Mouse (Mus musculus) kidney, embryonic 16.5 days (tissue): ENCODE results near the gene Mlst8. TPM values are rescaled to one million over a fixed set of nuclear protein-coding genes. Genes with fewer than 3 reads are reported as not detected.

ENCODE experiments used
- ATAC-seq: fragments of 200-750 bp; cut with Nextera tagmentation; 2 replicates; pipeline ENCODE4 v1.8.0; 2017; ENCODE audit warnings: moderate TSS enrichment; ENCODE audit not compliant: low FRiP score, low TSS enrichment
- H3K27ac ChIP-seq: fragments of 300-500 bp; sonication (generic); 2 replicates; pipeline ENCODE4 v1.5.1; 2014; ENCODE audit warnings: low read length
- H3K27me3 ChIP-seq: fragments of 300-500 bp; sonication (generic); 2 replicates; pipeline ENCODE4 v1.6.1; 2014; ENCODE audit warnings: low read length, control low read depth, mixed read lengths; ENCODE audit not compliant: insufficient read depth
- H3K36me3 ChIP-seq: fragments of 300-500 bp; sonication (generic); 2 replicates; pipeline ENCODE4 v1.6.1; 2014; ENCODE audit warnings: low read length, control low read depth, mixed read lengths; ENCODE audit not compliant: insufficient read depth
- H3K4me1 ChIP-seq: fragments of 300-500 bp; sonication (generic); 2 replicates; pipeline ENCODE4 v1.6.1; 2014; ENCODE audit warnings: low read length, control low read depth, mixed read lengths; ENCODE audit not compliant: insufficient read depth
- H3K4me2 ChIP-seq: fragments of 300-500 bp; sonication (generic); replicated peaks from 2 replicates; pipeline ENCODE4 v1.6.1; 2014; ENCODE audit warnings: low read depth, low read length
- H3K4me3 ChIP-seq: fragments of 300-500 bp; sonication (generic); 2 replicates; pipeline ENCODE4 v1.5.1; 2014; ENCODE audit warnings: mild to moderate bottlenecking, low read length
- H3K9ac ChIP-seq: fragments of 300-500 bp; sonication (generic); replicated peaks from 2 replicates; pipeline ENCODE4 v1.6.1; 2014; ENCODE audit warnings: low read length
- H3K9me3 ChIP-seq: fragments of 300-500 bp; sonication (generic); 2 replicates; pipeline ENCODE4 v1.6.1; 2016; ENCODE audit warnings: low read length, control low read depth
- WGBS: fragments of 180-500 bp; shearing (Covaris S2); extraction: QIAGEN DNeasy Blood & Tissue Kit; methylation state at CpG from one replicate; pipeline ENCODE4 v1.1.7; 2014; 5-methylcytosine and 5-hydroxymethylcytosine counted together
- polyA plus RNA-seq: library from polyadenylated mRNA; unstranded; fragments of >200 nt; fragmentation: Nextera tagmentation; extraction: Ambion mirVana; gene quantifications from 2 replicates; pipeline ENCODE4 v1.2.1, GENCODE M21; 2015

Gene Mlst8
- polyA plus RNA-seq, 1 experiment from 2014 or later, result 39.3 TPM

- peaks cover 24% of the 10 kb centered on the region for H3K27me3 ChIP-seq
- no peaks in the 10 kb centered on the region for H3K36me3 ChIP-seq
- no peak overlapping the region for H3K4me2 ChIP-seq
- H3K9ac ChIP-seq, result no peak overlapping the region
- H3K4me3 ChIP-seq, result no peak overlapping the region
- 70% methylated on average over 4 of the region's 4 CpGs for WGBS
- ATAC-seq, result no peak
- H3K9me3 ChIP-seq, result no peaks in the 10 kb centered on the region
- peaks cover 8% of the 10 kb centered on the region for H3K4me1 ChIP-seq
- H3K27ac ChIP-seq, result no peak overlapping the region
Observed at GRCm38 (mm10) chr17:24490399-24490798, 11.5 kb upstream of the Mlst8 start.

- Histone ChIP-seq H3K36me3 (no peaks in the 10 kb centered on the region), H3K4me3 (peak overlapping the region; percentile 71), H3K27ac (no peak overlapping the region), H3K9ac (peak overlapping the region; percentile 80), H3K4me1 (peaks cover 8% of the 10 kb centered on the region), H3K27me3 (peaks cover 24% of the 10 kb centered on the region), H3K4me2 (peak overlapping the region; percentile 98), H3K9me3 (no peaks in the 10 kb centered on the region)
- 0 out of 2 replicates have a peak, but pooled peaks have one; percentile 7 for ATAC-seq
- 19% methylated on average over 19 of the region's 19 CpGs for WGBS
Observed at GRCm38 (mm10) chr17:24489265-24490030, 10.6 kb upstream of the Mlst8 start.

- Histone ChIP-seq H3K27me3 (peaks cover 24% of the 10 kb centered on the region), H3K27ac (no peak overlapping the region), H3K4me1 (peaks cover 8% of the 10 kb centered on the region), H3K9ac (peak overlapping the region; percentile 80), H3K9me3 (no peaks in the 10 kb centered on the region), H3K4me2 (peak overlapping the region; percentile 98), H3K36me3 (no peaks in the 10 kb centered on the region), H3K4me3 (peak overlapping the region; percentile 71)
- peak; percentile 74 for ATAC-seq
- WGBS, result under 1% methylated on average over 61 of the region's 81 CpGs
Observed at GRCm38 (mm10) chr17:24488662-24489264, 9.9 kb upstream of the Mlst8 start.

GRCm38 (mm10) chr17:24488186-24488661 is 9.3 kb upstream of the Mlst8 start, which contains the start of gene Caskin1:
Gene Caskin1 (plus strand): TSS chr17:24488601.
- Histone ChIP-seq H3K9ac (peak within 1 kb of the TSS; percentile 80), H3K36me3 (no peaks in the 10 kb centered on the region), H3K4me2 (peak within 1 kb of the TSS; percentile 98), H3K9me3 (no peaks in the 10 kb centered on the region), H3K4me1 (peaks cover 8% of the 10 kb centered on the region), H3K27me3 (peaks cover 24% of the 10 kb centered on the region), H3K27ac (no peak within 1 kb of the TSS), H3K4me3 (peak within 1 kb of the TSS; percentile 71)
- 1% methylated on average over 44 of the region's 45 CpGs for WGBS
- peak; percentile 68 for ATAC-seq

GRCm38 (mm10) chr17:24485090-24485860 is 6.4 kb upstream of the Mlst8 start:
- Histone ChIP-seq H3K4me3 (no peak overlapping the region), H3K9me3 (no peaks in the 10 kb centered on the region), H3K4me2 (no peak overlapping the region), H3K9ac (no peak overlapping the region; the same call in 1 of the 2 replicates), H3K27me3 (peaks cover 23% of the 10 kb centered on the region), H3K27ac (no peak overlapping the region), H3K36me3 (no peaks in the 10 kb centered on the region), H3K4me1 (peaks cover 8% of the 10 kb centered on the region)
- ATAC-seq, result no peak
- 46% methylated on average over 11 of the region's 11 CpGs for WGBS

- Histone ChIP-seq H3K4me3 (no peak overlapping the region), H3K4me2 (no peak overlapping the region), H3K9me3 (no peaks in the 10 kb centered on the region), H3K36me3 (no peaks in the 10 kb centered on the region), H3K4me1 (peaks cover 4% of the 10 kb centered on the region), H3K27me3 (peaks cover 12% of the 10 kb centered on the region), H3K9ac (no peak overlapping the region), H3K27ac (no peak overlapping the region)
- ATAC-seq, result no peak
- WGBS, result 91% methylated on average over 3 of the region's 3 CpGs
Observed at GRCm38 (mm10) chr17:24483495-24483894, 4.6 kb upstream of the Mlst8 start.

GRCm38 (mm10) chr17:24481027-24481815 is 2.3 kb upstream of the Mlst8 start:
- 91% methylated on average over 20 of the region's 20 CpGs for WGBS
- H3K4me3 ChIP-seq, result no peak overlapping the region
- no peak overlapping the region for H3K9ac ChIP-seq
- no peak for ATAC-seq
- H3K36me3 ChIP-seq, result peaks cover 6% of the 10 kb centered on the region; the same call in 1 of the 2 replicates
- no peaks in the 10 kb centered on the region for H3K27me3 ChIP-seq
- H3K4me1 ChIP-seq, result peaks cover 15% of the 10 kb centered on the region
- no peak overlapping the region for H3K27ac ChIP-seq
- H3K4me2 ChIP-seq, result no peak overlapping the region
- no peaks in the 10 kb centered on the region for H3K9me3 ChIP-seq

- Histone ChIP-seq H3K4me3 (no peak overlapping the region), H3K9me3 (no peaks in the 10 kb centered on the region), H3K27me3 (no peaks in the 10 kb centered on the region), H3K27ac (no peak overlapping the region), H3K4me2 (no peak overlapping the region), H3K36me3 (peaks cover 15% of the 10 kb centered on the region; the same call in 1 of the 2 replicates), H3K9ac (no peak overlapping the region), H3K4me1 (peaks cover 15% of the 10 kb centered on the region)
- 63% methylated on average over 3 of the region's 3 CpGs for WGBS
- ATAC-seq, result no peak
Observed at GRCm38 (mm10) chr17:24480201-24480826, 1.4 kb upstream of the Mlst8 start.
